Mouse (Mus musculus) cerebellum, adult 2 months (tissue): Measurements from ENCODE around the gene Atf1.

Experiments
- CTCF ChIP-seq: fragments of 200-500 bp; IDR thresholded peaks from 2 replicates; pipeline ENCODE4 v1.5.1; 2011; ENCODE audit warnings: low read depth, mild to moderate bottlenecking, control low read depth, low read length, moderate library complexity, borderline replicate concordance; ENCODE audit not compliant: insufficient read depth
- POLR2A ChIP-seq: fragments of 200-500 bp; IDR thresholded peaks from 2 replicates; pipeline ENCODE4 v1.6.1; 2011; ENCODE audit warnings: low read length, control low read depth, borderline replicate concordance; ENCODE audit not compliant: insufficient read depth

- TF ChIP-seq CTCF (no peak), POLR2A (no peak)
Measured at GRCm38 (mm10) chr15:100256386-100256785, 28.8 kb downstream of the Atf1 start.
